ENCODE assay signal across 9 mouse cellular contexts in the genomic region with DNA sequence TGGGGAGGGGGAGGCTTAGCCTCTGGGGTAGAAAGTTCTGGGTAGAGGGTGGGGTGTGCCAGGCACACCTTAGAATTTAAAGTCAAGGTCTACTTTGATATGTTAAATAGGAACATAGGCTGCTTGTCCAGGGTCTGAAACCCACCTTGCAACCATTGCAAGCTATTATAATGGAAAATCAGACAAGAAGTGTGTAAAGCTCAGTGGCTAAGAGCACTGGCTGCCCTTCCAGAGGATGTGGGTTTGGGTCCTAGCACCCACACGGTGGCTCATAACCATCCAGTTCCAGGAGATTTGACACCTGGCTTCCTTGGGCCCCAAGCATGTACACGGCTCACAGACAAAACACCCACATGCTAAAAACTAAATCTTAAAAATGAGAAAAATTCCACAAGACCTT.
"Had no signal": no experiment of that assay in that cellular context is flagged by ENCODE, and none has a peak within 500 bp of the region (broad histone marks: within the 10 kb centered on the region; RNA-seq: fewer than 3 reads in every experiment).

No protein-coding gene starts in this region.

- H3K4me2 ChIP-seq: limb, embryonic 13.5 days; midbrain, embryonic 12.5 days had no signal

- H3K4me1 ChIP-seq: limb, embryonic 13.5 days; midbrain, embryonic 12.5 days had no signal

- H3K27me3 ChIP-seq: limb, embryonic 13.5 days; midbrain, embryonic 12.5 days had no signal

- H3K36me3 ChIP-seq: limb, embryonic 13.5 days; midbrain, embryonic 12.5 days had no signal

- H3K27ac ChIP-seq: kidney, postnatal 0 days; limb, embryonic 13.5 days; liver, embryonic 14.5 days; midbrain, embryonic 12.5 days; stomach, postnatal 0 days had no signal

- DNase-seq: kidney, adult 9 months; kidney, postnatal 36 days; lung, adult 18-20 months had no signal

- H3K4me3 ChIP-seq: limb, embryonic 13.5 days; midbrain, embryonic 12.5 days had no signal

- H3K9ac ChIP-seq: limb, embryonic 13.5 days; liver, embryonic 14.5 days; midbrain, embryonic 12.5 days had no signal

- ATAC-seq: midbrain, embryonic 16.5 days had no signal

- H3K9me3 ChIP-seq: limb, embryonic 13.5 days; midbrain, embryonic 12.5 days had no signal
